8 mouse cellular contexts compared by ENCODE assay signal in genomic region chr3:131112573-131112955, GRCm38 (mm10). TPM values are rescaled to one million over a fixed set of nuclear protein-coding genes. Genes with fewer than 3 reads are reported as not detected.
DNase-seq lines count a peak whose midpoint lies in the region; ATAC-seq and TF ChIP-seq lines count a peak whose summit lies in the region.

No protein-coding gene starts in this region.

- H3K4me2 ChIP-seq in embryonic facial prominence, embryonic 13.5 days = peak overlapping the region; percentile 82
- H3K4me2 ChIP-seq in limb, embryonic 11.5 days (ENCODE audit: low read depth, severe bottlenecking) = peak overlapping the region; percentile 93
- peak overlapping the region; percentile 82 for H3K4me2 ChIP-seq in stomach, embryonic 14.5 days (replicated peaks; ENCODE audit: low read depth, low read length)

- intact Hi-C loops in left cerebral cortex, adult 2 months (cut with DNase I) = no loop called here
- intact Hi-C loops in left cerebral cortex, postnatal 4 days (cut with DNase I) = no loop called here
- intact Hi-C loops in left cerebral cortex, postnatal 10 days (cut with DNase I) = loop anchor here (10.0 kb wide), 1 partner anchor 298 kb away; no protein-coding TSS in a partner anchor

- no peak for ATAC-seq in embryonic facial prominence, embryonic 13.5 days (ENCODE audit: insufficient number of reproducible peaks, insufficient read depth, low FRiP score, low TSS enrichment, low read depth)
- no peak for ATAC-seq in limb, embryonic 11.5 days (ENCODE audit: insufficient number of reproducible peaks, low FRiP score, low TSS enrichment, low read depth)
- no peak for ATAC-seq in stomach, embryonic 14.5 days (ENCODE audit: insufficient number of reproducible peaks, insufficient read depth, low FRiP score, low read depth)
- no peak for ATAC-seq in erythroid progenitor cell, adult 5-6 weeks (replicated peaks; ENCODE audit: low FRiP score, poor library complexity, severe bottlenecking)

- H3K4me3 ChIP-seq in left cerebral cortex, adult 2 months = peak overlapping the region; percentile 55
- H3K4me3 ChIP-seq in embryonic facial prominence, embryonic 13.5 days = peak overlapping the region; percentile 69
- peak overlapping the region; percentile 81 for H3K4me3 ChIP-seq in limb, embryonic 11.5 days (ENCODE audit: low read depth, low read length)
- peak overlapping the region; percentile 40 for H3K4me3 ChIP-seq in stomach, embryonic 14.5 days (ENCODE audit: low read depth, low read length)

- H3K27ac ChIP-seq in left cerebral cortex, adult 2 months = no peak overlapping the region
- H3K27ac ChIP-seq in embryonic facial prominence, embryonic 13.5 days = peak overlapping the region; percentile 94
- peak overlapping the region; percentile 69; the same call in 1 of the 2 replicates for H3K27ac ChIP-seq in limb, embryonic 11.5 days (replicated peaks; ENCODE audit: low read depth, low read length)
- no peak overlapping the region for H3K27ac ChIP-seq in stomach, embryonic 14.5 days (ENCODE audit: low read length)

- no peak for TF ChIP-seq CTCF in left cerebral cortex, adult 2 months (IDR thresholded peaks at IDR 0.05)

- peaks cover 55% of the 10 kb centered on the region for H3K4me1 ChIP-seq in embryonic facial prominence, embryonic 13.5 days
- peaks cover 21% of the 10 kb centered on the region for H3K4me1 ChIP-seq in limb, embryonic 11.5 days (ENCODE audit: control insufficient read depth, insufficient read depth, low read length)
- H3K4me1 ChIP-seq in stomach, embryonic 14.5 days (ENCODE audit: control insufficient read depth, insufficient read depth, low read length) = peaks cover 25% of the 10 kb centered on the region

- DNase-seq in left cerebral cortex, adult 2 months (ENCODE audit: extremely low spot score in 1 of 2, low spot score in 2 of 2) = no peak
- DNase-seq in left cerebral cortex, postnatal 4 days = no peak
- DNase-seq in limb, embryonic 11.5 days (ENCODE audit: low spot score) = no peak
- no peak for DNase-seq in left cerebral cortex, postnatal 10 days (ENCODE audit: extremely low spot score in 1 of 2, low spot score in 2 of 2)
- no peak for DNase-seq in yolk sac, embryonic 10.5 days (ENCODE audit: low spot score)

- WGBS in embryonic facial prominence, embryonic 13.5 days = under 1% methylated on average over 7 of the region's 7 CpGs
- under 1% methylated on average over 7 of the region's 7 CpGs for WGBS in limb, embryonic 11.5 days
- WGBS in stomach, embryonic 14.5 days = under 1% methylated on average over 7 of the region's 7 CpGs

- H3K9me3 ChIP-seq in embryonic facial prominence, embryonic 13.5 days = no peaks in the 10 kb centered on the region
- no peaks in the 10 kb centered on the region for H3K9me3 ChIP-seq in limb, embryonic 11.5 days (ENCODE audit: control insufficient read depth, low read length)
- no peaks in the 10 kb centered on the region for H3K9me3 ChIP-seq in stomach, embryonic 14.5 days (ENCODE audit: control insufficient read depth, low read depth, low read length)

- H3K27me3 ChIP-seq in embryonic facial prominence, embryonic 13.5 days = peaks cover 21% of the 10 kb centered on the region
- peaks cover 16% of the 10 kb centered on the region for H3K27me3 ChIP-seq in limb, embryonic 11.5 days (ENCODE audit: control insufficient read depth, insufficient read depth, low read length)
- H3K27me3 ChIP-seq in stomach, embryonic 14.5 days (ENCODE audit: control insufficient read depth, insufficient read depth, low read length) = peaks cover 16% of the 10 kb centered on the region

- peak overlapping the region; percentile 95 for H3K9ac ChIP-seq in embryonic facial prominence, embryonic 13.5 days
- H3K9ac ChIP-seq in limb, embryonic 11.5 days (ENCODE audit: low read length) = peak overlapping the region; percentile 88; the same call in 1 of the 2 replicates
- no peak overlapping the region for H3K9ac ChIP-seq in stomach, embryonic 14.5 days (replicated peaks; ENCODE audit: low read depth, low read length)

- peaks cover 11% of the 10 kb centered on the region for H3K36me3 ChIP-seq in embryonic facial prominence, embryonic 13.5 days
- H3K36me3 ChIP-seq in limb, embryonic 11.5 days (ENCODE audit: control insufficient read depth, insufficient read depth, low read length) = no peaks in the 10 kb centered on the region
- no peaks in the 10 kb centered on the region for H3K36me3 ChIP-seq in stomach, embryonic 14.5 days (ENCODE audit: control insufficient read depth, insufficient read depth, low read length)

RNA-seq across cellular contexts. Expression of gene Lef1, which starts 2.3 kb away (rescaled TPM):
- 1 to 10 TPM; 5.5 to 7.9 TPM for total RNA-seq in left cerebral cortex, adult 2 months (2021)
- 1 to 10 TPM; 6.6 to 7.9 TPM for total RNA-seq in left cerebral cortex, postnatal 4 days (2021)
- polyA plus RNA-seq in embryonic facial prominence, embryonic 13.5 days (2015; fragmentation: Nextera tagmentation; extraction: Ambion mirVana) = 117 and 134 TPM in 2 replicates
- 60.8 and 68.4 TPM in 2 replicates for polyA plus RNA-seq in limb, embryonic 11.5 days (2014; fragmentation: Nextera tagmentation; extraction: Ambion mirVana)
- polyA plus RNA-seq in stomach, embryonic 14.5 days (2014; fragmentation: Nextera tagmentation; extraction: Ambion mirVana) = 1.3 and 2.6 TPM in 2 replicates
- total RNA-seq in left cerebral cortex, postnatal 10 days (2021) = 1 to 10 TPM; 6.1 to 6.3 TPM
- total RNA-seq in erythroid progenitor cell, adult 5-6 weeks (2015; ENCODE audit: low replicate concordance) = 9.2 and 15.5 TPM in 2 replicates
- 4.6 and 14.1 TPM in 2 replicates for total RNA-seq in erythroid progenitor cell, adult 5-6 weeks (2017; ENCODE audit: low replicate concordance)

Comparison
In these comparisons a context has a peak if more than half of its experiments do, and no peak if none do; other contexts are left out.
1. H3K27ac ChIP-seq: peak in embryonic facial prominence, embryonic 13.5 days (single experiment) and limb, embryonic 11.5 days (single experiment); none in left cerebral cortex, adult 2 months (single experiment) and stomach, embryonic 14.5 days (single experiment).
2. Peak in every context shown above with its lines, with median percentiles within 50 percentile points of each other: H3K4me3 ChIP-seq and H3K4me2 ChIP-seq.